Mouse (Mus musculus): Measurements from ENCODE around the gene Dnajb8. TPM values are rescaled to one million over a fixed set of nuclear protein-coding genes. Genes with fewer than 3 reads are reported as not detected.
A peak's percentile ranks its signal among the peaks of the same experiment; 100 is the strongest.

The Dnajb8 gene
- total RNA-seq, 2 experiments from 2014 or later: not detected

DNA sequence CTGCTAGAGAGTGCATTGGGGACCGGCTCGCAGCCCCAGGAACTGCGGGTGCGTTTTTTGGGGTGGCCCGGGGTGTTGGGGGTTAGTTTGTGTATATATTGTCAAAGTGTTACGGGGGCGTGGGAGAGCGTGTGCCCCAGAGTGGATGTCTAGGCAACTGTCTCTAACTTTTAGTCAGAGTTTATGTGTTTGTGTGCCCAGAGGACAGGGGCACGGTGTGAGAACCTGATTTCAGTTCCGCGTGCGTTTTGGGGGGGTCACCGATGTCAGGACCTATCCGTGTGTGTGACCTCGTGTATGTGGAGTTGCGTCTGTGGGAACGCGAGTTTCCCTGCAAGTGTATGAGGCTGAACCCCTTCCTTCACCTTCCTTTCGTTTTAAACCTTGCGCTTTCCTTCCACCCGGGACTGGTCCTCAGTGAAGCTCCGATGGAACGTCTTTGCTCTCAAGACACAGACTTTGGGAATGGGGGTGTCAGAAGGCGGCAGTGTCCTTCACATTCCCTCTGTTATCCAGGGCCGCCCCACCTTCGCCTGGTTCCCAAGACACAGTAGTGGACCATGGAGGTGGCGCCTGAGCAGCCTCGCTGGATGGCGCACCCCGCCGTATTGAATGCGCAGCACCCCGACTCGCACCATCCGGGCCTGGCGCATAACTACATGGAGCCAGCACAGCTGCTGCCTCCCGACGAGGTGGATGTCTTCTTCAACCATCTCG lies 22.9 kb upstream of the Dnajb8 start:
- DNase-seq: peak in 1 of 2 experiments; percentile 50

DNA sequence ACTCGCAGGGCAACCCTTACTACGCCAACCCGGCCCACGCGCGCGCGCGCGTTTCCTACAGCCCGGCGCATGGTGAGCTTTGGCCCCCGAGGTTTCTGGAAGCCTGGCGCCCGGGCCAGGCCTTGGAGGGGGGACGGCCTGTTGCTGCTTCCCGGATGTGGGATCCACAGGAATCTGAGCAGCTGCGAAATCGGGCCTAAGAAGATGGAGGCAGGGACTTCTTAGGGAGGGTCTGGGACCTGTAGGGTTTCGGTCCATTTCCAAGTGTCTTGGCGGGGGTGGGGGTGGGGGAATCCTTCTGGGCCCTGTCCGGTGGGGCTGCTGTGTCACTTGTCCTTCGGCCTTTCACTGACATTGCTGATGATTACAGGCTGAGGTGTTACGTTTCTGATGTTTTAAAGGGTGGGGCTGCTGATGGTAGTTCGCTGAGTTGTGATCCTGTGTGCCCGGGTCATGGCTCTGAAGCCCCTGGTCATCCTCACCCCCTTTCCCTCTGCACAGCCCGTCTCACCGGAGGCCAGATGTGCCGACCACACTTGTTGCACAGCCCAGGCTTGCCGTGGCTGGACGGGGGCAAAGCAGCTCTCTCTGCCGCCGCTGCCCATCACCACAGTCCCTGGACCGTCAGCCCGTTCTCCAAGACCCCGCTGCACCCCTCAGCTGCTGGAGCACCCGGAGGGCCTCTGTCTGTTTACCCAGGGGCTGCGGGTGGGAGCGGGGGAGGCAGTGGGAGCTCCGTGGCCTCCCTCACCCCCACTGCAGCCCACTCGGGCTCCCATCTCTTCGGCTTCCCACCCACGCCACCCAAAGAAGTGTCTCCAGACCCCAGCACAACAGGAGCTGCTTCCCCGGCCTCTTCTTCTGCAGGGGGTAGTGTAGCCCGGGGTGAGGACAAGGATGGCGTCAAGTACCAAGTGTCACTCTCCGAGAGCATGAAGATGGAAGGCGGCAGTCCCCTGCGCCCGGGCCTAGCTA lies 22.1 kb upstream of the Dnajb8 start:
- DNase-seq: peak in 1 of 2 experiments; percentile 15

DNA sequence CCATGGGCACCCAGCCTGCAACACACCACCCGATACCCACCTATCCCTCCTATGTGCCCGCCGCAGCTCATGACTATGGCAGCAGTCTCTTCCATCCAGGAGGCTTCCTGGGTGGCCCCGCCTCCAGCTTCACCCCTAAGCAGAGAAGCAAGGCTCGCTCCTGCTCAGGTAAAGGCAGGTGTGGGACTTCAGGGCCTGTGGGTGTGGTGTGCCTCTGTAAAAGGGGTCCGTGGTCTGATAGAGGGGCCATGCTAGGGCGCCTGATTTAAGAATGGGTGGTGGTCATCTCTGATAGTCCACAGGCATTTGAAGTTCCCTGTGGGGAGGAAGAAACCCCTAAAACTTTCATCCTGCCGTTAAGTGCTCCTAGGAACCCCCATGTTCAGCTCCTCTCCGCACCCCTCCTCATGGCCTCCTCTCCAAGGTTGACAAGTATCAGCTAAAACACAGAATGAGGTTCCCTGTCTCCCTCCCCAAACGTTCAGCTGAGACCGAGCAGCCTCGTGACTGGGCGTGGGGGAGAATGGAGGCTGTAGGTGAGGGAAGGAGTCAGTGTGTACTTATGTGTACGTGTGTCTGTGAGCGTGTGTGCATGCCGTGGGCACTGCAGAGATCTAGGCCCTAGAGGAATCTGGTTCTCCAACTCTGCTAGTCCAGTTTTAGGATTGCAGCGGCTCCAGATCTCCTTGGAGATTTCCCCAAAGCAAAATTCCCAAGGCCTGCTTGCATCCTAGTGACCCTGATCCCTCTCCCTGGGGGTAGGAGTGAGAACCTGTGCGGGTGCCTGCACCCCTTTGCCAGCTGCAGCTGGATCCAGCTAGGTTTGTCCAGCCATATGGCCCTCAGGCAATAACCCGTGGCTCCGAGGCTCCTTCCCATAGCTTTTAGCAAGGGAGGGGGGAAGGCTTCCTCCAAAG lies 21.1 kb upstream of the Dnajb8 start:
- DNase-seq: peak in 1 of 2 experiments; percentile 18

DNA sequence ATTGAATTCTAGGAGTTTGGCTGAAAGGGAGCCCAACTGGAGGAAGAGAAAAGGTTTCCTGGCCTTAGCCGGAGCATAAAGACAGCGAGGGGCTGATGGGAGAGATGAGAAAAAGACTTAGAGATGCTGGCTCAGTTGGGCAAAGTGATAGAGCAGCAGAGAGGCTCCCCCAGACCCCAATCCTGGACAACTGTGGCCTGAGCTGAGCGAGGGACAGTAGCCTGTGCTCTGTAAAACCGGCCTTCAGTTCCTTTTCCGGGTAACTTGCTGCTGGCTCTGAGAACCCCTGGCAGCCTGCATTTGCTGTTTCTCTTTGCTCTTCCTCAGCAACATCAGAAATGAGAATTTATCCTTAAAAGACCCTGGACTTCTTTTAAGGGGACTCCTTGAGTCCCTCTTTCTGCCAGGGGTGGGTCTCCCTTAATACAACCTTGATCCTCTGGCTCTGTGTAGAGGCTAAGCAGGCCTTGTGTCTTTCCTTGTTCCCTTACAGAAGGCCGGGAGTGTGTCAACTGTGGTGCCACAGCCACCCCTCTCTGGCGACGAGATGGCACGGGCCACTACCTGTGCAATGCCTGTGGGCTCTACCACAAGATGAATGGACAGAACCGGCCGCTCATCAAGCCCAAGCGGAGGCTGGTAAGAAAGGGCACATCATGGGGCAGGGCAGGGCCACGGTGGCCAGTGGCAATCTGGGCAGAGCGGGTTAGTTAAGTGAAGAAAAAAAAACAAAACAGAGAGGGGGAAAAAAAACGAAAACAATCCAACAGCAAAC lies 20.0 kb upstream of the Dnajb8 start:
- peak in 1 of 2 experiments; percentile 37 for DNase-seq

DNA sequence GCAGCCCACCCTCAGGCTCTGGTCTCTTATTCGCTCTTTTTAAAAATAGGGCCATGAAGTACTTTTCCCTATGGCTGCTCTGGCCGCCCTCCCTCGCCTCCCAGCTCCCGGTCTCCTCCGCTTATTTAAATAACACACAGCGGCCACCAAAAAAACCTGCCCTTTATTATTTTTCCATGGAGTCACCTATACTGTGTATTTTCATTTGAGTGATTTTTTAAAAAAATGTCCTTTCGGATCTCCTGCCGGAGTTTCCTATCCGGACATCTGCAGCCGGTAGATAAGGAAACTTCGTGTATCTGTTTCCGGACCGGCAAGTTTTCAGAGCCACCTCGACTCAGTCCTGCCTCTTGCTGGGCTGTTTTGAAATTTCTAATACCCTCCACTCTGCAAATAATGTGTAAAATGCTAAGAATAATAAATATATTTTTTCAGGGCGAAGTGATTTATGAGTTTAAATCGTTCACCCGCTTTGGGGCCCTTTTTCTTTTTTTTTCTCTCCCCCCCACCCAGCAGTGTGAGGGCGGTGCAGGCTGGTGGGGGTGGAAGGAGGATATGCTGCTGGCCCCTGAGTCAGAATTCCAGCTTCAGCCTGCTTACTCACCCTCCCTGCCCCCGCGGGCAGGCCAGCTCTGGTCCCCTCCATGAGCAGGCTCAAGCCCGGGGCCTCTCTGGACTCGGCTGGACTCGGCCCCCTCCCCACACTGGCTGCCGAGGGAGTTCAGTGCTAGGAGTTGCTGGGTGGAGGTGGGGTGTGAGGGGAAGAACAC lies 19.0 kb upstream of the Dnajb8 start:
- DNase-seq: peak; percentile 67 to 90

DNA sequence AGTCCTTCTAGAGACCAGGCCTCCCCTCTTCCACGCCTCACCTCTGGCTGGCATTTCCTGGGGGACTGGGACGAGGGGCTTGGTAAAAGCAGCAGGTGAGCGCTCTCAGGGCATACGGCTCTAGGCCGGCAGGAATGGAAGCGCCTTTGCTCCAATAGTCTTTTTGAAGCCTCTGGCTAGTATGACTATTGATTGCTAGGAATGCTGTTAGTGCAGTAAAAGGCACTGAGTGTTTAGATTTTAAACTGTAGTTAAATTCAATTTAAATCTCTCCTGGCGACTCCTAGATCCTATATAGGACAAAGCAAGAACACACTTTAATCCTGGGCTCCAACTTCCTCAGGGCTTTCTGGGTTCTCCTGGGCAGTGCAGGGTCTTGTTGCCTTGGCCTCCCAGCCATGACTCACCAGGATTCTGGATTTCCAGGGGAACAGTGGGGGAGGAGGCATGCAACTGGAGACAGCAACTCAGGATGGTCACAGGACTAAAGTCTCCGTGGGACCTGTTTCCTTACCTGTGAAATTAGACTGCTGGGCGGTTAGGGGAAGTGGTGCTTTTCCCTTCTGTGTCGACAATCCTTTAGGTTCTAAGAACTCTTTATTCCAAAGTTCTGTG lies 18.2 kb upstream of the Dnajb8 start:
- DNase-seq: no peak

DNA sequence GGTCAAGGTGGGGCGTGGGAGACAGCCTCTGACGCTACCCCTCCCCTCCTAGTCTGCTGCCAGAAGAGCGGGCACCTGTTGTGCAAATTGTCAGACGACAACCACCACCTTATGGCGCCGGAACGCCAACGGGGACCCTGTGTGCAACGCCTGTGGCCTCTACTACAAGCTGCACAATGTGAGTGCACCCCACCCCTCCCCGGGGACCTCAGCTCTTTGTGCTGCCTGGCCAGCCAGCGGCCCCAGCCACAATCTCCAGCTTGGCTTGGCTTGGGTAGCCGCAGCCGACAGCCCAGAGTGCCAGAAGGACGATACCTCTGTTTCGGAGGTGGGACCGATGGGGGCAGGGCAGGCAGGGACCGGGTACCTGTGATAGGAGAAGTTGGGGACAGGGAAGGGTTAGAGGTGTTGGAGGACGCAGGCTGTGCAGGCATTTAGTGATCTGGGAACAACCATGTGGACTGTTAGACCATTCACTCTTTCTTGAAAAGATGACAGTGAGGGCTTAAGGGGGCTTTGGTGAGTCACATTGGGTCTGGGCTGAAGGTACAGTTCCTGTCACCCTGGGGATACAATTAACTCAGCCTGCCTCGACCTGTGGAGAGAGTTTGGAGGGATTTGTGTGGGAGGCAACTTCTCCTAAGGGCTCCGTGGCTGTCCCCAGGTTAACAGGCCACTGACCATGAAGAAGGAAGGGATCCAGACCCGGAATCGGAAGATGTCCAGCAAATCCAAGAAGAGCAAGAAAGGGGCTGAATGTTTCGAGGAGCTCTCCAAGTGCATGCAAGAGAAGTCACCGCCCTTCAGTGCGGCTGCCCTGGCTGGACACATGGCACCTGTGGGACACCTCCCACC lies 17.3 kb upstream of the Dnajb8 start:
- peak; percentile 55 to 77 for DNase-seq

DNA sequence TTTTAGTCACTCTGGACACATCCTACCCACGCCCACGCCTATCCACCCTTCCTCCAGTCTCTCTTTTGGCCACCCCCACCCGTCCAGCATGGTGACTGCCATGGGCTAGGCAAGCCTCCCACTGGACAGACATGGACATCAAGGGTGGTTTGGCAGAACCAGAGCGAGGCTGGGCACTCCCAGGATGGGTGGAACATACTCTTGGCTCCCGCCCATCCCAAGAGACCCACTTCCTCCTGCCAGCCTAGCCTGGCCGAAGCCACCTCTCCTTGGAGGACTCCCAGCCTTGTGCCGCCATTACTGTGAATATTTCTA lies 16.7 kb upstream of the Dnajb8 start:
- no peak for DNase-seq

DNA sequence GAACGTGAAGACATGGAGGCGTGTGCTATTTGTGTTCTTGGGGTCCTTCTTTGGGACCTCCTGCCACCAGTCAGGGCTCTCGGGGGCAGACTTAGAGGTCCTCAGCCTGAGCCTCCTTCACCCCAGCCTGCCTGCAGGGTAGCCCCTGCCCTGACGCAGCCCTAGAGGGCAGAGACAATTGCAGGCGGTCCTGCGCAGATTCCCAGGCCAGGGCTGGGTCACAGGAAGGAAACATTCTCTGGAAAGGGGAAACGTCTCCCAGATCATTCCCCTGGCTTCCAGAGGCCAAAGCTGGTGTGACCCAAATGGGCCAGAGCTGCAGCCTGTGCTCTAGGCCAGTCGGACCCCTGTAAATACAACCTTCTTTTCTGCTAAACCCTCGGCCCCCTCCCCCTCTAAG lies 16.1 kb upstream of the Dnajb8 start:
- peak; percentile 57 to 82 for DNase-seq

DNA sequence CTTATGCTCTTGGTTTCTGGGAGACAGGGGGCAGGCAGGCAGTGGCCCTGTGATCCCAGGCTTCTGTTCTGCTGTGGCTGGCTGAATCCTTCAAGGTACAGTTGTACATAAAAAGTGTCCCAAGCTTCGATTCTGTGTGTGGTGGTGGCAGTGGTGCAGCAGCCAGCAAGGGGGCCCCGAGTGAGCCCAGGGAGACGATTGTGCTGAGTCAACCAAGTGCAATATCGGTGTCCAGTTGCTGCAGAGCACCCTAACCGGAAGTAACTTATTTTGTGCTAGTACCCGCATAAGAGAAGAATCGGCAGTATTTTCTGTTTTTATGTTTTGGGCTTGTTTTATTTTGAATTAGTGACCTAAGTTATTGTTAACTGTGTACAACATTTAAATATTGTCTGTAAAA lies 15.5 kb upstream of the Dnajb8 start:
- DNase-seq: no peak

DNA sequence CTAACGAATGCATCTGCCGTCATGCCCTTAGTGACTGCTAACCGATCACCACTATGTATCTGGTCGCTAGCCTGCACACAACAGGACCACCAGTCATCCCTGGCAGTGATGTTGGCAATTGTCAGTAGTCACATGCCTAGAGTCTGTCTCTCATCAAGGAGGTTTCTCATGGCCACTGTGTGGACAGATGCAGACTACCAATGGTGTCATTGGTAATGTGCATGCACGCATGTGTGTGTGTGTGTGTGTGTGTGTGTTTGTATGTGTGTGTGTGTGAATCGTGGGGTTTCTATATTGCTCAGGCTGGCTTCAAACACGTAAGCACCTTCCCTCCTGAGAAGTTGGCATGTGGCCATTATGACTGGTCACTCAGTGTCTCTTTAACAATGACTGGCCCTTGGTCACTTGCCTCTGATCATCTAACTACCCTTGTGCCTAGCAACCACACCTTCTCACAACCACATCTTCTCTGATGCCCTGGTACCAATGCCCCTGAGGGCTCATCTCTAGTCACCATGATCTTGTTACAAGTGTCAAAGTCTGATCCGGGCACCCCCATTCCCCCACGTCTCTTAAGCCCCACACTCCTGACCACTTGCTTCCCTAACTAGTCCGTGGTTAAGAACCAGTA lies 14.6 kb upstream of the Dnajb8 start:
- no peak for DNase-seq

DNA sequence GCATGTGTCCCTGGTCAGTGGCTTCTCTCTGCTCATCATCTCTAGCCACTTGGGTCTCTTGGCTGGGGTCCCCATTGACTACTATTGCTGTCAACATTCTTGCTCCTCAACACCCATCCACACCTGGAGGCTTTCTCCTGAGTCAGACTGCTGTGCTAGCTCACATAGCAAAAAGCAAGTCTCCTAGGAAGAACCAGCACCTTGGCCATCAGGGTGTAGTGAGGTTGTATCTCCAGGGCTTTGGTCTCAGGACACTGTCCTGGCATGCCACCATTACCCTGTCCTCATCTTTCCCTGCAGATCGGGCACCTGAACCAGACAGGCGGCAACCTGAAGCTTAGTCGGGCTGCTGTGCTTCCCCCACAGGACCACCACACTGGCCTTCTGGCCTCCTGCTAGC lies 13.7 kb upstream of the Dnajb8 start:
- DNase-seq: no peak

DNA sequence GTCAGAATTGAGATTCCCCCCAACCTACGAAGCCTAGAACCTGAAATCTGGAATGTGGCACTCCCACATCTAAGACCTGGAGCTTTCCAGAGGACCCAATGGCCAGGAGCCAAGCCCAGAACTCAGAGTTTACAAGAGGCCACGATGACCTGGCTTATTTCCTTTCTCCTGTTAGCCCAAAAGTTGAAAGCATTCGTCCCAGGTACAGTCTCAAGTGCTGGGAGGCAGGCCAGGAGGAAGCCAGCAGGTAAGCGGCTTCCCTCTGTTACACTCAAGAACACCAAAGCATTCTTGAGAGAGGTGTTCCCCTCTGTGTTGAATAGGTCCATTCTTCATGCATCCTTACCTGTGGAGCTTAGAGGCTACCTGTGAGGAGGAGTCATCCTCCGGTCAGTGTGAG lies 12.6 kb upstream of the Dnajb8 start:
- no peak for DNase-seq

DNA sequence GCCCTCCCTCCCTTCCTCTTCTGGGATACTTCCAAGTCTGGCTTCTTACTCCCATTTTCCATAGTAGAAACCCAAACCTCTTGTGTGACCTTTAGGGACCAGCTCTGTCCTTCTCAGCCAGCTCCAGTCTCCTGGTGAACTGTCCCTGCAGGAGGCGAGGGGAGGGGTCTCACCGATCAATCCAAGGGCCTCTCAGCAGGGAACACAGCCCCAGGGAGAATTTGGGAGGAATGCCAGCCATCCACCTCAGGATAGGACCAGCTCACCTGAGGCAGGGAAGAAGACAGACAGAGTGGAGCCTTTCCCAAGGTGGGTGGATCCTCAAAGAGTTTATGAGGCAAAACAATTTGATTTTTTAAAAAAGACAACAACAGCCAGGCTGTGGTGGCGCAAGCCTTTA lies 11.9 kb upstream of the Dnajb8 start:
- no peak for DNase-seq

DNA sequence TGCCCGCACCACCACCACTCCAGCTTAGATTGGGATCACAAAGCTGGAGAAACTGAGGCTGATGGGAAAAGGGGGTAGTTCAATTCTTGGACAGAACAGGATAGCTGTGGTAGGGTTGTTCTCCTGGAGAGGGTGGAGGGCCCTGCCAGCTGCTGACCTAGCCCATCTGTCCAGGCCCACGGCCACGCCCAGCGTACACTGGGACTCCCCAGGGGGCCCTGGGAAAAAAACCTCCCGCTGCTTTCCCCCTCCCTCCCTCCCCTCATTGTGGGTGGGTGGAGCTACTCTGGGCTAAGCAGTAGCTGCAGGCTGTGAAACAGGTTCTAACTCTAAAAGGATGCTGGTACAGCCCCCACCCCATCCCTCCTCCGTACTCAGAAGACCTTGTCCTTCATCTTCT lies 6.3 kb upstream of the Dnajb8 start:
- no peak for DNase-seq

DNA sequence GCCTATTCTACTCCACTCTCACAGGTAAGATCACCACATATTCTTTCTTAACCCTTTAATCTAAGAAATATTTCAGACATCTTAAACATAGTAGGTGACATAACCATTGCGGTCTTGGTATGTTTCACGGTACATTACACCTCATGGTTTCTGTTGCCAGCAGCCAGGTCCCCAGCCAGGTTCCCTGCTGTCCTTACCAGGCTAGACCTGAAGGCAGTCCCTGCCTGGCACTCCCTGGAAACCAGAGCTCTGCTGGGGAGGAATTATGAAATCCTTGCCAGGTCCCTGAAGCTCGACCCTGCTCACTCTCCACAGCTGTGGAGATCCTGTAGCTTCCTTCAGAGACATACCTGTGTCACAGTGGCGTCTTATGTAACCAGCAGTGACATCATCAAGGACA lies 5.9 kb upstream of the Dnajb8 start:
- DNase-seq: no peak

DNA sequence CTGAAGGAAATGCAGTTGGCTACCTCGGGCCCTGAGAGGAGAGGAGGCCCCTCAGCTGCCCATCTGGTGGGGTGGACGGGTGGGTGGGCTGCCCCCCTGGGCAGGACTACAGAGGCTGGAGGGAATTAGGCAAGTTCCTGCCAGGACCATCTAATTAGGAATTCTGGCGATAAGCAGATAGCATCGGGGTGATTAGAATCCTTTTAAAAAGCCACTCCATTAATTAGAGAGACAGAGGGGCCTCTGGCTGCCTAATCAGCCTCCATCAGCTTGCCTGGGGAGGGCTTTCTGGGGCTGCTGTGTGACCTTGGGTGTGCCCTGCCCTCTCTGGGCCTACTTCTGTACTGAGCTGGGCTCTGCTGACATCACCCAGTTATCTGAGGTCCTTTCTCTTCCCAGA lies 3.0 kb upstream of the Dnajb8 start:
- no peak for DNase-seq

DNA sequence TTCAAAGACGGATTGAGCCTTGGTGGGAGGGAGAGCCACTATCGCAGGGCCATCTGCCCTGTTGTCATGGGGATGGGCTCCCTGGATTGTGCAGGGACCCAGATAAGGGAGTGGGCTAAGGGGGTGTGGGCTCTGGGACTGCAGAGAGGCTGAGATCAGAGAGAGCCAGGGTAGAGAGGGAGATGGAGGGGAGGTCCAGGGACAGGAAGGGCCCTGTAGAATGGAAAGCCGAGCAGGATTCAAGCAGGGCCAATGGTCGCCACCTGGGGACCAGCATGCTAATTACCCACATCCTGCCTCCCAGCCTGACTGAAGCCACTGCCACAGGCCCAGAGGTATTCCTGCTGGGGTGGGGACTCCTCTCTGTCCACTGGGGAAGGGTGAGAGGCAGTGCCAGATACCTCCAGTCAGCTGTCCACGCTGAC lies 4.5 kb downstream of the Dnajb8 start:
- no peak for DNase-seq

DNA sequence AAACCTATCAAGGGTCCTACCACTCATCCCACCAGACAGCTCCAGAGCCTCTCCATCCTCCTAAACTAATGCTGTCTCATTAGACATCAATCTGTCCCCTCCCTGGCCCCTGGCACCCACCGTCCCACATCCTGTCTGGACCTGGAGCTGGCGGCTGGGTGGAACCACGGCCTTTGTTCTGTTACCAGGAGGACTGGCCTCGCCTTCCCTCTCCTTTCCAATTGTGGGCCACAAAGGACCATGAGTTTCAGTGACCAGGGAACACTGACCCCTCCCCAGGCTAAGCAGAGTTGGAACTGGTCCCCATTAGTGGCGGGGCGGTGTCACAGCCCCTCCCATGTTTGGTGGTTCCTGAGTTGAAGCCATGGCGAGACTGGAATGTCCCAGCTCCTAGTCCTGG lies 5.5 kb downstream of the Dnajb8 start:
- DNase-seq: peak in 1 of 2 experiments; percentile 28
